Mouse (Mus musculus): ENCODE data around the gene Vac14.

Vac14 gene

DNA sequence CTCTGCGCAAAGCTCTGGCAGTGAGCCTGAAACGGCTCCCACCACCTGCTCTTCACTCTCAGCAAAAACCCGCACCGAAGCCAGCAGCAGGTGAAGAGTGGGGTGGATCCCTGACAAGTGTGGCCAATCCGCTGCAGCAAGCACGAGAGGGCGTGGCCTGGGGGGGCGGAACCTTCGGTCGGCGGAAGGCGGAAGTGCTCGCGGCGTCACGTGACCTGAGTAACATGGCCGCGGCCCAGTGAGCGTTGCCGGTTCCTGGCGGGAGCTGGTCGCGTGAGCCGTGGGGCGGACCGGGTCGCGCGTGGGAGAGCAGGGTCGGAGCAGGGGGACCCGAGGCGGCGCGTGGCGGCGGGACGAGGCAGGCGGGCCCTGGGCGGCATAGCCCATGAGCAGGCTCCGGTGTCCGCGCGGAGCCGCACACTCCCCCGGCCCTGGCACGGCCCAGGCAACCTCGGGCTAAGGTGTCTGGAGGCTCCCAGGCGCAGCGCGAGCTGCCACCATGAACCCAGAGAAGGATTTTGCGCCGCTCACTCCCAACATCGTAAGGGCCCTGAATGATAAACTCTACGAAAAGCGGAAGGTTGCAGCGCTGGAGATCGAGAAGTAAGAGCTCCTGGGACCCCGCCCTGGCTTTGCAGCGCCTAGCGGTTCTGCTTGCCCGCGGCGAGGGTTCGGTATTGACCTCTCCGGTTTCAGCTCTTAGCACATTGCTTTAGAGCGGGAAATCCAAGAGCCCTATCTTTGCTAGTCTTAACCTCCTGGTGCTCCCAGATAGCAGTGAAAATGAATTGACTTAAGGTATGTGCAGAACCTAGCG, at the start of gene Vac14:
Gene Vac14 (plus strand): TSS at position 195 of the 817 bp plus-strand sequence.
- peak; percentile 95 to 98 for DNase-seq (ENCODE audit: low spot score in 2 of 2)

DNA sequence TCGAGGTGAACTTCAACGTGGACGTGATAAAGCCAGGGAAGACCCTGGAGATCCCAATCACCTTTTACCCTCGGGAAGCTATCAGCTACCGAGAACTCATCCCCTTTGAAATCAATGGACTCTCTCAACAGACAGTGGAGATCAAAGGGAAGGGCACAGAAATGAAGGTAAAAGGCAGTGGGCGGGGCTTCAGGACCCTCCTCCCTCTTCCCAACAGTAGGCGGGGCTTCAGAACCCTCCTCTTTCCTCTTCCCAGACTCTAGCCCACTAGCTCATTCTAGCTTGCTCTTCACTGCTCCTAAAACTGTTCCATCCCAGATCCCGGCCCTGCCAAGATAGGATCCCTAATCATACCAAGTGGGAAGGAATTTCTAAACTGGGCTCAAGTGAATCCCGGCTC, 25.7 kb upstream of the Vac14 start:
- DNase-seq (ENCODE audit: low spot score in 2 of 2), result no peak

- DNase-seq (ENCODE audit: low spot score in 2 of 2), result no peak
These were observed 24.2 kb upstream of the Vac14 start for GRCm38 (mm10) chr8:110594164-110594563.

DNA sequence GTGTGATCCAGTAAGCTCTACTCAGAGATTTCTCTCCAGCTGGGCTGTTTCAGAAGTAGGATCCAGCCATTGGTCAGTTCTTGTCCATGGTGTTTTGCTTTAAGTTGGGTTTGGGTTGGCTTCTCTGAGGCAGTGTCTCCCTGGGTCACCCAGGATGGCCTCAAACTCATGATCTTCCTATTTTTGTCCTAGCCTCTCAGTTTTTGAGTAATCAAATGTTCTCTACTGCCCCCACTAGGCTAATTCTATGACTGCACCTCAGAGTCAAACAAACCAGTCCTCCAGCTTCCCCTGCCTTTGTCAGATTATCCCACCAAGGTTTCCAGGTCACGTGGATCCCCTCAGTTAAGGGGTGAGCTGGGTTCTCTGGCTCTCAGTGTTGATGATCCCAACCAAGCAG, 13.8 kb upstream of the Vac14 start:
- DNase-seq (ENCODE audit: low spot score in 2 of 2), result peak in 1 of 2 experiments; percentile 56

DNA sequence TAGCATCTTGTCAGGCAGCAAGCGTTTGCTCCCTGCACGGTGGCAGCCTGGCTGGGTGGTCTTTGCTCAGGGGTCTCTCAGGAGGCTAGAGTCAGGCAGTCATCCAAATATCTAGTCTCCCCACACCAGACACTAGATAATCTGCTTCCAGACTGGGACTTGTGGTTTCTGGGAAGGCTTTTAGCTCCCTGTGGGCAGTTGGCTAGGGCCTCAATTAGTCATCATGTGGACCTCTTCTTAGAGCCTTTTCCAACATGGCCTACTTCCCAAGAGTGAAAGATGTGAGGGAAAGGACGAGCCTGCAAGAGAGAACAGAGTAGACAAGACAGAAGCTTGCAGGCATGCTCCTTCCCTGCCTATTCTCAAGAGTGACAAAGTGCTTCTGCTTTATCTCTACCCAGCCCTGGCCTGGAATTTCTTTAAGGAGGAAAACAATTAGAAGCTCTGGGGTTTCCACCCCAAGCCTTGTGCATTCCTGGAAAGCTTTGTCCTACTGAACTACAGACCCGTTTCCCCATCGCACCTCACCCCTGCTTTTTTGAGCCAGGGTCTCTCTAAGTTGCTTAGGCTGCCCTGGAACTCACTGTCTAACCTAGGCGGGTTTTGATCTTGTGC, 12.9 kb upstream of the Vac14 start:
- no peak for DNase-seq (ENCODE audit: low spot score in 2 of 2)

DNA sequence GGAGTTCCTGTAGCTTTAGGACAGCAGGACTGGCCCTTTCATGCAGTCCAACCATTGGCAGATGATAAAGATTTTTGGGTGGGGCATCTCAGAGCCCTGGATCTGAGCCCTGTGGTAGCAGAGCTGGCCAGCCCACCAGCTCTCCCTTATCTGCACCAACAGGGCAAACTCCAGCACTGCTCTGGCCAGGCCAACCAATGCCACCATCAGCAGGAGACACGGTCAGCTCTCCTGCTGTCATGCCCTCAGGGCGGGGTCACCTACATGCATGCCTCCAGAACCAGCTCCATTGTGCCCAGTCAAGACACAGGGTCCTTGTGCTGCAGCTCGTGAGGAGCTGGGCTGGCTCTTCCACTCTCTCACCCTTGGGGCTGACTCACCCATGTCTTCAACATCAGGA, 2.7 kb upstream of the Vac14 start:
- no peak for DNase-seq (ENCODE audit: low spot score in 2 of 2)

DNA sequence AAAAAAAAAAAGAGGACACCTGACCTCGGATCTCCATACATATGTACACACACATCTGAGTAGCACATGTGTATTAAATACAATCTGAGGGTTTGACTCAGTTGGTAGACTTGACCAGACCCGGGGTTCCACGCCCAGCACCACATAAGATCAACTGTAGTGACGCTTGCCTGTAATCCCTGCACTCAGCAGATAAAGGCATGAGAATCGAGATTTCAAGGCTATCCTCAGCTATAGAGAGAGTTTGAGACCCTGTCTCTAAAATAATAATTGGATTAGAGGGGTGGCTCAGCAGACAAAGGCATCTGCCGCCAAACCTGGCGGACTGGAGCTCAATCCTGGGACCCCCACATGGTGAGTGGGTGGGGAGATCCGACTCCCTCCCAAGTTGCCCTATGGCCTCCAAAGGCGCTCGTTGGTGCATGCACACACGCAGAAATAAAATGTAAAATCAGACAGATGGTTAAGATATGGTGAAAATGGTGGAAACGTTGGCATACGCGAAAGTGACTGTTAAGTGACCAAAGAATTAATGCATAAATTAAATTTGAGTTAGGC, 505 bp upstream of the Vac14 start:
- no peak for DNase-seq (ENCODE audit: low spot score in 2 of 2)

DNA sequence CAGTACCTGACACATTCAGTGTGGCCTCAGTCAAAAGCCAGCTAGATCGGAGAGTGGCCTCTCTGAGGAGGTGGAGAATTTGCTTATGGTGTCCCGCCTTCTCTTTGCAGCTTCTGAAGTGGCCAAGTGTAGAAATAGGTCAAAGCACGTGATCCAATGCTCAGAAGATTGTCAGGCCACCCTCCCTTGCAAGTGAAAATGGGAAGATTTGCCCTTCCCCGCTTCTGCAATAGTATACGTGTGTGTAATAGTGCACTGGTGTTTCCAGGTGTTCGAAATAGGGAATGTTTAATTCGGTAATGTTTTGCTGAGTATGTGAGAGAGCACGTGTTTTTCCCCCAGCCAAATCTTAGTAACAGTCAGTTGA, 806 bp downstream of the Vac14 start:
- no peak for DNase-seq (ENCODE audit: low spot score in 2 of 2)

DNA sequence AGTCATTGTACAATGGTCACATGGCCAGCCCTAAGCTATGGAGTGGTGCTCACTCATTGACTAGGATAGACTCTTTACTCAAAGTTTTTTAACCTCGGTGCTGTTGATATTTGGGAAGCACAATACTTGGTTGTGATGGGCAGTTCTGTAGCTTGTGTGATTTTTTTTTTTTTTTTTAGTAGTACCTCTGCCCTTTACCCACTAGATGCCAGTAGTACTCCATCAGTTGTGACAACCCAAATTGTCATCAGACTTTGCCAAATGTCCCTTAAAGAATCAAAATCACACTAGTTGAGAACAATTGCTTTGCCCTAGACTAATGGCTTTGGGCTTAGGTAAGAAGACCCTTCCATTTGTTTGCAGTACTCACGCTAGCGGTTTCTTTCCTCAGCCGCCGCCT, 1.5 kb downstream of the Vac14 start:
- no peak for DNase-seq (ENCODE audit: low spot score in 2 of 2)

GRCm38 (mm10) chr8:110626431-110626830, 8.0 kb downstream of the Vac14 start:
- no peak for DNase-seq (ENCODE audit: low spot score in 2 of 2)

DNA sequence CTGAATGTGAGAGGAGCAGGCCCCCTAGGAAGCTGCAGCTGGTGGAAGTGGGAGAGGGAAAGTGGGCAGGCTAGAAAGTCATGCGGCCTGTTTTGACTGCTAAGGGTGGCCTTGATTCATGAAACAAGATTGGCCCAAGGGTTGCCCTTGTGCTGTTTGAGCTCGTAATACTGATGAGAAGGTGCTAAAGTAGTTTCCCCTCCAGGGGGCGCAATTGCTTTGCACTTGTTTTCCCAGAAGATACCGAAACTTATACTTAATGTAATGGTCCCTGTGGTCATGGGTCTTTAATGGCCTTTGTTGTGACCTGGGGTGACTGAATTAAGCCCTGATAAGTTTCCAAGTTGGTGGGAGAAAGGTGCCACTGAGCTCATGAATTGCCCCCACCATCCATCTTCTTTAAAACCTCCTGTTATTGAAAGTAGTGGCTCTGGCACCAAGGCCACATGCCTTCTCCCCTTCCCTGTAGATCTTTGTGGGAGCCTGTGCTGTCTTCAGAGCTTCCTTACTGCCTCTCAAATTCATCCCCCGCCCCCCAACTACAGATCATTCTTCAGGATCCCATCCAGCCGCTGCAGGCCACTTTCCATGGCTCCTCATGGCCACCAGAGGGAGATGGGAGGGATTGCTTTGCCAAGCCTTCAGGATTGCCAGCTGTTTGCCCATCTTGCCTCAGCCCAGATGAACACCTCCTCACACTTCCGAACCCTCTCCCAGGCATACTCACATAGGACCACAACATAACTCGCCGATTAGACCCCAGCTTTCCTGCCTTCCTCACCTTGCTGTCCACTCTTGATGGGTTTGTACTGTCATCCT, 11.1 kb downstream of the Vac14 start:
- peak in 1 of 2 experiments; percentile 59 for DNase-seq (ENCODE audit: low spot score in 2 of 2)

DNA sequence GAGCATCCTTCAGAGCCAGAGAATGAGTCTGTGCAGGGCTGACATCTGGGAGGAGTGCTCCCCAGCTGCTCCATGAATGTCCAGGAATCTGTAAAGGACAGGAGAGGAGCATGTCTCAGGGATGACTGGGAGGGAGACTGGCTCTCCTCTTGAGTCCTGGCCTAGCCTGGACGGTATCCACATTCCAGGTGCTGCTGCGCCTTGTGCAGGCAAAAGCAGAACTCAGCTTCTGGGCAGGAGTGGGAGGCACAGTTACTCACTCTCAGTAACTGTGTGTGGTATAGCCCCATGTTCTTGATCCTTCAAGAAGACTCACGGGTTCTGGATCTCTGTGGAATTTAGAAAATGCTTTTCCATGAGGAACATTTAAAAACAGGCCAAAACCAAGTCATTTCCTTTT, 11.7 kb downstream of the Vac14 start:
- DNase-seq (ENCODE audit: low spot score in 2 of 2), result no peak

- no peak for DNase-seq (ENCODE audit: low spot score in 2 of 2)
These were observed 12.2 kb downstream of the Vac14 start for GRCm38 (mm10) chr8:110630571-110631071.

- DNase-seq (ENCODE audit: low spot score in 2 of 2), result no peak
These were observed 12.8 kb downstream of the Vac14 start for GRCm38 (mm10) chr8:110631201-110631600.

DNA sequence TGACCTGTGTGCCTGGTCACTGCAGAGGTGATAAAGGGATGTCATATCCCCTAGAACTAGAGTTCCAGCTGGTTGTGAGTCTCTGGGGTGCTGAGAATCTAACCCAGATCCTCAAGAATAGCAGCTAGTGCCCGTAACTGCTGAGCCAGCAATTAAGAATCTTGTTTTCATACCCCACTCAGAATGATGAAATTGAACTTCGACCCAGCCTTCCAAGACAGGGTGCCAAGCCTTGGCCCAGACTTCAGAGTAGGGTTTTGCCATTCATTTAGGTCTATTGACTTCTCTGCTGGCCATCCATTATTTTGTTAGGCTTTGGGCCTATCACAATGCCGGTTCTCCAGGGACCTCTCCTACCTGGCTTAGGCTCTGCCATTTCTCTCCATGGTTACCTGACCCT, 15.4 kb downstream of the Vac14 start:
- DNase-seq (ENCODE audit: low spot score in 2 of 2), result no peak

DNA sequence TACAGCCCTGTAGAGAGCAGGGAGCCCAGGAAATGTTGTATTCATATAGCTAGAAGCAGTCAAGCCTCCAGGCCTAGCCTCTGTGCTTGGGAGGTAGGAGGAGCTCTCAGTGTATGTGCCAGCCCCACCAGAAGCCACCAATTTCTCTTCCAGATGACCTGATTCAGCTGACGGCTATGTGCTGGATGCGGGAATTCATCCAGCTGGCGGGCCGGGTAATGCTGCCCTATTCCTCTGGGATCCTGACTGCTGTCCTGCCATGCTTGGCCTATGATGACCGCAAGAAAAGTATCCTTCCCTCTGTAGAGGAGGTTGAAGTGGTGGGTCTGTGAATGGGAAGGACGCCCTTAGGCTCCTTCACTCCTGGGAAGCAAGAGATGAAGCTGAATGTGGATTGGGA, 17.8 kb downstream of the Vac14 start:
- no peak for DNase-seq (ENCODE audit: low spot score in 2 of 2)

DNA sequence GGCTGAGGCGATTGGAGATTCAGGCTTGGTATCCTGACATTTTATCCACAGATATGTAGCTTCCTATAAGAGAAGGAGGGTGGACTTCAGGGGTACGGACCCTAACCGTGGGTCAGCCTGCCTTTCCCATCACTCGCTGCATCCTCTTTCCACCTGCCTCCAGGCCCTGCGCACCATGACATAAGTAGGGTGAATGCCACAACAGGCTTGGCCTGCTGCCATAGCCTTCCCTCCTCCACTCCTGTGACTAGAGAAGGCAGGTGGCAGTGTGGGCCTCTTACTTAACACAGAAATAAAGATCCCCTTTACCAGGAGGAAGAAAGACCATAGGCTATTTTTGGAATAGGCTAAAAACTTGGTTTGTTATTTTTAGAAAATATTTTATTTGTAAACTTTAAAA, 23.9 kb downstream of the Vac14 start:
- DNase-seq (ENCODE audit: low spot score in 2 of 2), result no peak

DNA sequence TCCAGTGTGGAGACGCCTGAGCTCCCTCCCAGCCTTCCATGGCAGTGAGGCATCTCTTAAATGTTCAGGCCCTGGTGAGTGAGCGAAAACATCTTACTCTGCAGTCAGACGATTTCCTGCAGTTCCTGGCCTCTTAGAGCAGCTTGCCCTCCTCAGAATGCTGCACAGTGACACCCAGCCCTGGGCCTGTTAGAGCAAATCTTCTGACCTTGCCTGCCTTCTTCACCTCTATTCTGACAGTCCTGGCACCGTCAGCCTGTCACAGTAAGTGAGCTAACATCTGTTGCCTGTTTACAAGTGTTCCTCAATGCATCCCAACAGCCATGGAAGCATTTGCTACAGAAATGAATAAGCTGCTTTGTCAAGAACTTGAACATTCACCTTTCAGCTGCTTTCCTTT, 24.8 kb downstream of the Vac14 start:
- no peak for DNase-seq (ENCODE audit: low spot score in 2 of 2)

DNA sequence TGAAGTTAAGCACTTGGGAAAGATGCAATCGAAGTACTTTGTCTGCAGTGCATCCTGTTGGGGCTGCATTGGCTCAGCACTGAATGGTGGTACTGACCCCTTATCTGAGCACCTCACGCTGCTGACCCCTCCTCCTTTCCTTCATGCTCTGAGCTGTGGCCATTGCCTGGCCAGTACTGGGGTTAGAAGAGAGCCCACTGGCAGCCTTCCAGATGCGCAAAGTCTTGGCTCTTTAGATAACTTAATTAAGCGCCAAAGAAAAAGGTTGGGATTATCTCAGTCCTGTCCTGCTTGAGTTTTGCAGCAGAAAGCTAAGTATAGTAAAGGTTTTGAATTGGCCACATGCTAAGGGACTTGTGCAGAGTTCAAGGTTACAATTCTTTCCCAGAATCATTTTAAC, 26.0 kb downstream of the Vac14 start:
- no peak for DNase-seq (ENCODE audit: low spot score in 2 of 2)

GRCm38 (mm10) chr8:110644901-110645300, 26.5 kb downstream of the Vac14 start:
- no peak for DNase-seq (ENCODE audit: low spot score in 2 of 2)

DNA sequence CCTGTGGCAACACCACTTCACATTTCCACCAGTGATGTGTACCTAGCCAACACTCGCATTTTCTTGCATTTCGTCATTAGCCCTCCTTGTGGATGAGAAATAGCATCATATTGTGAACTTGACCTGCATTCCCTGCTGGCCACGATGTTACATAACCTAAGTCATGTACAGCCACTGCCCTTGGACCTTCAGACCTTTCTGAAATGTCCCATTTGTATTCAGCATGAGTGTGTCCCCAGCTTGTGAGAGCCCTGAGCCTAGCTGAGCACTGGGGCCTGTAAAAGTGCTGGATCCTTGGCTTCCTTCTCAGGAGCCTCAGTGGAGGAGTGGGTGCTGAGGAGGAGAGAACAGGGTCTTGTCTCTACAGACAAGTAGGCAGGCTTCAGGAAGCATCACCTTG, 27.0 kb downstream of the Vac14 start:
- DNase-seq (ENCODE audit: low spot score in 2 of 2), result no peak

DNA sequence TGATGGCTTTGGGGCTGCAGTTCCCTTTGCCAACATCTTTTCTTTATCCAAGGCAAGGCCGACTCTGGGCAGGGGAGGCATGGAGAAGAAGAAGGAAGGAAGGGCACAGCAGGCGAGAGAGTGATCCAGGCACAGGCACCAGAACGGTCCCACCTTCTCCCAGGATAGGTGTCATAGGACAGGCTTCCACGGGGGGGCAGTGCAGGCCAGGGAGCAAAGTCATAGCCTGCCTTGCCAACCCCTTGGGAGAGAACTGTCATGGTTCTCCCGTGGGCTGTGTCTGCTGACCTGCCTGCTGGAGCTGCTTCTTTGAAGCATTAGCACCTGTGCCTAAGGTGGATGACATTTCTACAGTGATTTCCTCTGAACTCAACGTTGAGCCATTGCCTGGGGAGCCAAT, 27.7 kb downstream of the Vac14 start:
- DNase-seq (ENCODE audit: low spot score in 2 of 2), result peak; percentile 65 to 81

Measured in cerebellum, postnatal 4 days (tissue).